In the genomic region with DNA sequence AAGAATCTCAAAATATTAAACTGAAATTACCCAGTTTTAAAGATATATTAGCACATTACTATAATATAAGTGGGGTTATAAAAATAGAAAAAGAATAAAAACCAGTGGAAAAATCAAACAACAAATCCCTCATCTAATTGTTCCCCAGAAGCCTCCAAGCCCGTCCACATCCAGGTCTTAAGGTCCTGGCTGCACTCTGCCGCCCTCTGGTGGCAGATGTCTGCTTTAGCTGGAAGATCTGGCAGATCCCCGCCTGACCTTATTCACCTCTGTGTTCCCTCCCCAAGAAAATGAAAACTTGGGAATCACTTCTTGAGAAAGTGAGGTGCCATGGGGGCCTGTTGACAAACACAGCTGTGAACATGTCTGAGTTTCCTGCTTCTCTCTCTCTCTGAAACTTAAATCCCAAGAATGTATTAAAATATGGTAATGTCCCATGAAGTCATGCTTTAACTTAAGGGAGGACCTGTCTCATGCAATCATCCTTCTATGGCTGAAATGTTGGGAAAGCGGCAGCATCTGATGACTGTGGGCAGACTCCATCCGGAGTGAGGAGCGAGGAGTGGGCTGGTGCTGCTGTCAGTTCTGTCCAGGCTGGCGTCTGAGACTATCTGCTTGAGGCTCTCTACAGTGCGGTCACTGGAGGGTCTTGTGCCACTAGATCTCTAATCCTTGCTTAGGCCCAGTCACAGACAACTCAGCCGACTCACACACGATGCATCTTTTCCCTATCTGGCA, we compare ENCODE assay signal across 9 mouse cellular contexts.
A peak's percentile ranks its signal among the peaks of the same experiment; 100 is the strongest.
DNase-seq lines count a peak whose midpoint lies in the region; ATAC-seq and TF ChIP-seq lines count a peak whose summit lies in the region.
"Had no signal": no experiment of that assay in that cellular context is flagged by ENCODE, and none has a peak within 500 bp of the region (broad histone marks: within the 10 kb centered on the region; RNA-seq: fewer than 3 reads in every experiment).

No protein-coding gene starts in this region.

- ATAC-seq in heart, embryonic 11.5 days (replicated peaks; ENCODE audit: insufficient number of reproducible peaks, low FRiP score, low TSS enrichment), result no peak; the same call in 1 of the 2 replicates
- no peak for ATAC-seq in stomach, postnatal 0 days (ENCODE audit: low FRiP score, low TSS enrichment)

- no peak overlapping the region for H3K4me3 ChIP-seq in heart, embryonic 11.5 days (ENCODE audit: low read depth, low read length)
- no peak overlapping the region for H3K4me3 ChIP-seq in cortical plate, adult 2 months (ENCODE audit: insufficient read depth, low read length)
- no peak overlapping the region for H3K4me3 ChIP-seq in stomach, postnatal 0 days (ENCODE audit: low read depth, low read length)
- H3K4me3 ChIP-seq: limb, embryonic 13.5 days had no signal

- peak; percentile 79 for TF ChIP-seq CTCF in cortical plate, adult 2 months (IDR thresholded peaks at IDR 0.05; ENCODE audit: extremely low read depth, insufficient read depth, low read length)
- TF ChIP-seq CTCF in stomach, postnatal 0 days (IDR thresholded peaks at IDR 0.05; ENCODE audit: low read depth), result peak; percentile 96

- H3K4me1 ChIP-seq in heart, embryonic 11.5 days (ENCODE audit: control insufficient read depth, insufficient read depth, low read length), result peaks cover 21% of the 10 kb centered on the region
- H3K4me1 ChIP-seq in cortical plate, adult 2 months (ENCODE audit: control insufficient read depth, insufficient read depth, low read length), result no peaks in the 10 kb centered on the region
- peaks cover 2% of the 10 kb centered on the region; the same call in 1 of the 2 replicates for H3K4me1 ChIP-seq in stomach, postnatal 0 days (replicated peaks; ENCODE audit: control insufficient read depth, insufficient read depth)

- H3K9ac ChIP-seq in heart, embryonic 11.5 days (ENCODE audit: low read depth, low read length), result no peak overlapping the region
- H3K9ac ChIP-seq in stomach, postnatal 0 days (ENCODE audit: low read length), result no peak overlapping the region
- H3K9ac ChIP-seq: limb, embryonic 13.5 days had no signal

- no peaks in the 10 kb centered on the region for H3K9me3 ChIP-seq in heart, embryonic 11.5 days (replicated peaks; ENCODE audit: control insufficient read depth, low read length)
- H3K9me3 ChIP-seq in stomach, postnatal 0 days (ENCODE audit: control insufficient read depth, low read length), result no peaks in the 10 kb centered on the region
- H3K9me3 ChIP-seq: limb, embryonic 13.5 days had no signal

- H3K4me2 ChIP-seq in heart, embryonic 11.5 days, result no peak overlapping the region
- H3K4me2 ChIP-seq in stomach, postnatal 0 days (replicated peaks; ENCODE audit: low read depth), result no peak overlapping the region
- H3K4me2 ChIP-seq: limb, embryonic 13.5 days had no signal

- DNase-seq in heart, adult 11 months, result peak; percentile 96
- peak; percentile 87 for DNase-seq in adipocyte (ENCODE audit: low spot score)
- DNase-seq in heart, adult 8-10 months (ENCODE audit: low spot score), result peak; percentile 62
- DNase-seq in large intestine, adult 2 months (ENCODE audit: low read depth, low spot score), result peak; percentile 60
- peak; percentile 84 for DNase-seq in mesoderm, embryonic 11.5 days (ENCODE audit: low read depth, low spot score)
- peak; percentile 72 for DNase-seq in stomach, postnatal 0 days (ENCODE audit: low spot score)

- H3K27me3 ChIP-seq in heart, embryonic 11.5 days (ENCODE audit: control insufficient read depth, insufficient read depth, low read length), result no peaks in the 10 kb centered on the region
- H3K27me3 ChIP-seq in stomach, postnatal 0 days (ENCODE audit: control insufficient read depth, insufficient read depth, low read length), result no peaks in the 10 kb centered on the region
- H3K27me3 ChIP-seq: limb, embryonic 13.5 days had no signal

- no peak for TF ChIP-seq POLR2A in cortical plate, adult 2 months (IDR thresholded peaks at IDR 0.05; ENCODE audit: extremely low read depth, insufficient read depth, low read length)

- H3K27ac ChIP-seq in heart, embryonic 11.5 days (ENCODE audit: low read depth, low read length), result no peak overlapping the region
- H3K27ac ChIP-seq in cortical plate, adult 2 months (ENCODE audit: insufficient read depth, low read length), result no peak overlapping the region
- no peak overlapping the region for H3K27ac ChIP-seq in stomach, postnatal 0 days (replicated peaks)

- H3K36me3 ChIP-seq in heart, embryonic 11.5 days (ENCODE audit: control insufficient read depth, insufficient read depth, low read length), result peaks cover 25% of the 10 kb centered on the region
- H3K36me3 ChIP-seq in stomach, postnatal 0 days (ENCODE audit: control insufficient read depth, insufficient read depth, low read length), result peaks cover 12% of the 10 kb centered on the region

- TF ChIP-seq EP300 in stomach, postnatal 0 days (optimal IDR thresholded peaks at IDR 0.05), result no peak

- 54% methylated on average over 10 of the region's 10 CpGs for WGBS in heart, embryonic 11.5 days (ENCODE audit: insufficient replicate concordance)
- WGBS in large intestine, adult 2 months, result 64% methylated on average over 10 of the region's 10 CpGs
- 63% methylated on average over 10 of the region's 10 CpGs for WGBS in stomach, postnatal 0 days
